Mouse (Mus musculus) common myeloid progenitor, adult 5-6 weeks (primary cell): ENCODE measurements at regions not wholly inside any gene's neighbourhood (a gene's known extent, or its start where the extent isn't known, plus 50 kb on each side); places are given as distances from the start of the nearest gene placed in this dataset.
"Not testable (repeated sequence)": the region's sequence is repeated elsewhere in the genome, so short reads cannot be mapped to it uniquely, and the experiment has no call there.

ENCODE experiments used
- ATAC-seq: replicated peaks from 2 replicates; pipeline ENCODE4 v1.8.0; 2016; ENCODE audit warnings: low read depth, mild to moderate bottlenecking, moderate TSS enrichment, inconsistent platforms; ENCODE audit not compliant: poor library complexity, severe bottlenecking

DNA sequence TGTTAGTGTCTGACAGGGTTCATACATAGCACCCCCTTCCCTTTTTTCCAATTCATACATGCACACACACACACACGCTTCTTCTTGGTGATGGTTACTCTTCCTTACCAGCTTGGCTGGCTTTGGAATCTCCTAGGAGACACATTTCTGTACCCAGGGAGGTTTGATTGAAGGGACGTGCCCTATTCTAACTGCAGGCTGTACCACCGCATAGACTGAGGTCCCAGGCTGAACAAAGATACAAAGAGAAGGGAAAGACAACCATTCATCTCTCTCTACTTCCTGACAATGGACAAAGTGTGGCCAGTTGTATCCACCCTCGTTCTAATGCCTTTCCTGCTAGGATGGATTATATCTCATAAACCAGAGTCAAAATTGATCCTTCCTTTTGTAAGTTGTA, 100.0 kb downstream of the Raet1d start:
- ATAC-seq = not testable (repeated sequence)

DNA sequence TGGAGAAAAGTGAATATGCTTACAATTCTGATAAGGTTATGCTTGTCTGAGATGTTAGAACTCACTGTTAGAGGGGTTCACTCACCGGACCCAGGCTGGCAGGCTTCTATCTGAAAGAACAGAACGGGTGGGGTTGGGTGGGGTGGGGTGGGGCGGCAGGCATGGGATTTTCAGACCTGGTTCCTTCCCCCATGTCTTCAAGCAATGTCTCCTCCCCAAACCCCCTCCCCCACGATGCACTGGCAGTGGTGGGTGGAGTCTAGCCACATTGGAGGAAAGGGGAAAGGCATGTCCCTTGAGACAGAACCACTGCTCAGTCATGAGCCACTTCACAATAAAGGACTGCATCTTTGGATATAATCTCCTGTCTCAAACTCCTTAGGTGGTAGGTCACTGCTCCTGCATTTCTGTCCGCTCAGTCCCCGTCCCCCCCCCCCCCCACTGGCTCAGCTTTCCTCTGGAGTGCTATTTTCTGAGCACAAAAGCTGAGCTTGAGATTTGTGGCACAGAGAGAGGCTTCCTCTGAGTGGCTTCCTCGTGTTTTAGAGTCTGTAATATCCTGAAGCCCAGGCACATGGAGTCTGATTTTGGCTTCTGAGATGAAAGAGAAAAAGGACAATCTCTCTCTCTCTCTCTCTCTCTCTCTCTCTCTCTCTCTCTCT, 100.6 kb downstream of the Raet1d start:
- not testable (repeated sequence) for ATAC-seq

DNA sequence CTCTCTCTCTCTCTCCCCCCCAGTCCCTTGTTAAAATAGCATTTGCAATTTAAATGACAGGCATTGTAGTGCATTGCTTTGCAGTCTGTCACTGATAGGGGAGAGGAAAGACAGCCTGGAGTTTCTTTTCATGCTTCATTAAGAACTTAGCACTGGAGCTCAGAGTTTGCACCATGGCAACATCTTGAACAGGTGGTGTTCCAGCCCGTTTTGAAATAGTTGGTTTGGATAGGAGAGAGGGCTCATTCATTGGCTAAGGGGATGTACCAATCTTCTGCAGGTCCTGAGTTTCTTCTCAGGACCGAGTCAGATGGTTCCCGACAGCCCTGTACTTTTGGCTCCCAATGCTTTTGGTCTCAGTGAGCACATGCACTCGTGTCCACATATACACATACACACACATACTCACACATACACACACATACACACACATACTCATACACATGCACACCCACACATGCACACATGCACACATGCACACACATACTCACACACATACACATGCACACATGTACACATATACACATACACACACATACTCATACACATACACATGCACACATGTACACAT, 101.2 kb downstream of the Raet1d start:
- ATAC-seq = not testable (repeated sequence)

DNA sequence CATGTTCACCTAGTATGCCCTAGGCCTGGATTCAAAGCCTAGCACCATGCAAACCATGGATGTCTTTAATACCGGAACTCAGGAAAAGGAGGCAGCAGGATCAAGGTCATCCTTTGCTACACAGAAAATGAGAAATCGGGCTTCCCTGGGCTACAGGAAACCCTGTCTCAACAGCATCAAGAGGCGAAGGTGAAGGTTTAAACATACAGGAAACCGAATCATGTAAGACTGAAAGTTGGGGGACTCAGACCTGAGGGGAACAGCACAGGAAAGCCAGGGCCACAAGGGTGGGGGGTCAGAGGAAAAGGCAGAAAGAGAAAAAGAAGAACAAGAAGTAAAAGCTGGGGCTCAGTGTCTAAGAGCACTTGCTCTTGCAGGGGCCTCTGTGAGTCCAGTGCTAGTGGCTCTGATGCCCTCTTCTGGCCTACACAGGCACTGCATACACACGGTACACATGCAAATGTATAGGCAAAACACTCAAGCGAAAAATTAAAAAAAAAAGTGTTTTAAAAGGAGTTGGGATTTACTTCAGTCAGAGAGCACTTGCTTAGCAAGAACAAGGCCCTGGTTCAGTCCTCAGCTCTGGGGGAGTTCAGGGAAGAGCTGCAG, 111.5 kb downstream of the Raet1d start:
- not testable (repeated sequence) for ATAC-seq

DNA sequence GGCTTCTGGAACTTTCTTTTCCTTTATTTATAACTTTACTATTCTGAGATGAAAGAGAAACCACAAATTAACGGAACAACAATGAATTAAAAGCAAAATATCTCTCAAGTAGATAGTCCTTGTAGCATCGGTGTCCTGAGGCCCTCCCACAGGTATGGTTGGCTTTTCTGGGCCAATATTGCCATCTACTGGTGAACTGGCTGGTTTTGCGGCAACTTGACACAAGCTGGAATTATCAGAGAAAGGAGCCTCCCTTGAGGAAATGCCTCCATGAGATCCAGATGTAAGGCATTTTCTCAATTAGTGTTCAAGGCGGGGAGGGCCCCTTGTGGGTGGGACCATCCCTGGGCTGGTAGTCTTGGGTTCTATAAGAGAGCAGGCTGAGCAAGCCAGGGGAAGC, 119.5 kb downstream of the Raet1d start:
- peak; percentile 73; the same call in 1 of the 2 replicates for ATAC-seq

DNA sequence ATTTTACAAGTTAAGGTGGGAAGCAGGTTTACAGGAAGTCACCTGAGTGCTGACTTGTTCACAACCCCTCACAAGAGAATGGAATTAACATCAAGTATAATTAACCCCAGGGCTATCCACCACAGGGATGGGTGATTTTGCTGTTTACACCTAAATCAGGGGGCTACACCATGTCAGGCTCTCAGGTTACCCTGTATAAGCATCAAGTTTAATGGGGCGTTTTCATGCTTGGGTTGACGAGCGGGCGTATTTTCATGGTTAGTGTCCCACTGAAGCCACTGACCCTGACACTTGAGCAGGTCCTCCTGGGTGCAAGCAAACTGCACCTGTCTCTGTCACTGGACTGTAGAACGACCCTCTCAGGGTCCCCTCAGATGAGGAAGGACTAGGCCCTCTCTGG, 126.7 kb downstream of the Raet1d start:
- ATAC-seq = not testable (repeated sequence)

DNA sequence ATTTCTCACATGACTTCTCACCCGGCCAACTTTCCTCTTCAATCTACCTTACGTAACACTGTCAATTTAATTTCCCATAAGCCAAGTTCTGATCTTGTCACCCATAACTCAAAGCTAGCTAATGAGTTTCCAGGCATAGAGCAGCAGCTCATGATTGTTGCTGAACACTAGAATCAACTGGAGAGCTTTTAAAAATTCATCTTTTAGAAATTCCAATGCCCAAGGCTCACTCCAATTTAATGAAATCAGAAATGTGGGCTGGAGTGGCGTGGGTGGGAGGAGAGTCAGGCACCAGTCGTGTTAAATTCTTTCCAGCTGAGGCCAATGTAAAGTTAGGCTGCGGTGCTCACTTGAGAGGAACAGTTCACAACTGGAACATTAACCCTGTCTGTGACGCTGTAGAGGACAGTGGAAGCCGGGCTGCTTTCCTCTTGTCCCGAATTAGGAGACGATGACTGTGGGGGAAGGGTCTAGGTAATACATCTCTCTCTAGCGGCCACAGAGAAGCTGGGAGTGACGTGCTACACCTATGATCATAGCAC, 131.5 kb downstream of the Raet1d start:
- not testable (repeated sequence) for ATAC-seq

DNA sequence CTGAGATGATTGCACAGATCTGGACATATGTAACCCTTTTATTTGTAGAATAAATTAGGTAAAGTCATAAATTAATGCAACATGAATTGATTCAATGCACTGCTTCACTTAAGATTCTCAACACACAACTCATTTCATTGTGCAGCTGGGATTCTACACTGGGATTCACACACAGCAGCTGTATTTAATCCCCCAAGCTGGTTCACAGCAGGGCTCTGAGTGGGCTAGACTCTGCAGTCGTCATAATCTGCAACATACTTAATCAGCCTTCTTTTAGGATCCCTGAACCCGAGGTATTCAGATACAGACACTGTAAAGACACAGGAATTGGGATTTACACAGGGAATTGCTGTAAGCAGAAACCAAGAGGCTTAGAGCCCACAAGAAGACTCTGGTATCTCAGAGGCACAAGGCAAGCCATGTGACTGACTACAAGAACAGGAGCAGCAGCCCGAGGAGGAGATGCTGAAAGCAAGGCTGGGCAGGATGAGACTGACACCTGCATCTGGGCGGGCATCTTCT, 135.7 kb downstream of the Raet1d start:
- ATAC-seq = no peak
